Mouse (Mus musculus) C2C12 (cell line): ENCODE measurements around the gene Edem3.

ENCODE experiments used
- CTCF ChIP-seq: IDR thresholded peaks from one replicate; pipeline ENCODE4 v1.5.1; 2011; ENCODE audit not compliant: control insufficient read depth, insufficient read depth, insufficient read length
- USF1 ChIP-seq: IDR thresholded peaks from one replicate; pipeline ENCODE4 v1.6.1; 2011; ENCODE audit warnings: low read depth, mild to moderate bottlenecking, control low read depth, moderate library complexity

GRCm38 (mm10) chr1:151741199-151741621 is 14.0 kb upstream of the Edem3 start:
- TF ChIP-seq USF1 (no peak), CTCF (no peak)
